Comparison of ENCODE assay signal across 8 mouse cellular contexts in the genomic region with DNA sequence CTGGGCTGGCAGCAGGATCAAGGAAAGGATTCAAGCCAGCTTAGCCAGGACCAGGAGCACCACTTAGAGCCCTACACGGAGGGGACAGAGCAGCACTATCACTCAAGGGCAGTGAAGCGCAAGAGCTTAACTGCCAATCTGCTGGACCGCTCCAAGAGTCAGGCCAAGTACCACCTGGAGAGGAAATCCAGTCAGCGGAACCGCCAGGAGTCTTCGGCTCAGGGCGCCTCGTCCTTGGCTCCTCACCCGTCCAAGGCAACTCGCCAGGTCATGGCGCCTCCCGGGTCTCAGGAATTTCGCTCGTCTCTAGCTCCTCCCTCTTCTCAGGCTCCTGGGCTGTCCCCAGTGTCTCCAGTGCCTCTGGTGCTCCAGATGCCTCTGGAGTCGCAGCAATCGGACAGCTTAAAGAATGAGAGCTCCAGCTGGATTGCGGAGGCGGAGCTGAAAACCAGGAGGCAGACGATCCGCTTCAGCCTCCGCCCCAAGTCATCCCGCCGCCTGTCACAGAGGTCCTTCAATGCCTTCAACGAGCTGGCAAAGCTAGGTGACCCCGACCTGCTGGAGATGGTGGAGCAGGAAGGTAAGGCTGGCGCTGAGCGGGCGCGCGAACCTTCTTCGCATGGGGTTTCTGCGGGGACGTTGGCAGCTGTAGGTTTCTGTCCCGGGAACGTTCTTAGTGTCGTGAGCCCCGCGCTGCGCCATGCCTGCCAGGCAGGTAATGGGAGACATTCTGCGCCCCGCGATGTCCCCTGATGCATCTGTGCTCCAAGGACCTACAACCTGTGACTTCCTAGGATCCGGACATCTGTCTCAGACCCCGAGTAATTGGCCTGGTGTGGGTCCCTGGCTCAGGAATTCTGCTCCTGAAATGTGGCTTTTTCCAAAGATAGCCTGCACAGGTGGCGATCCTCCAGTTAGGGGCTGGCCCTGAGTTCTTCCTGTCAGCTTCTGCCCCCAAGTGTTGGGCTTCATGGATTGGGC. TPM values are rescaled to one million over a fixed set of nuclear protein-coding genes. Genes with fewer than 3 reads are reported as not detected.
DNase-seq lines count a peak whose midpoint lies in the region; ATAC-seq lines count a peak whose summit lies in the region.

Ano5 (plus strand) TSS at position 359 of the 981 bp plus-strand sequence.

- H3K4me2 ChIP-seq in midbrain, embryonic 12.5 days (replicated peaks) = peak within 1 kb of the TSS; percentile 89

- no peaks in the 10 kb centered on the region for H3K9me3 ChIP-seq in midbrain, embryonic 12.5 days

- no peaks in the 10 kb centered on the region for H3K36me3 ChIP-seq in midbrain, embryonic 12.5 days

- peak within 1 kb of the TSS; percentile 53 for H3K4me3 ChIP-seq in midbrain, embryonic 12.5 days

- H3K27ac ChIP-seq in midbrain, embryonic 12.5 days (replicated peaks) = no peak within 1 kb of the TSS

- WGBS in midbrain, embryonic 12.5 days = 3% methylated on average over 45 of the region's 45 CpGs

- intact Hi-C loops in gastrocnemius, postnatal 36 days (cut with DNase I) = no loop called here
- intact Hi-C loops in left cerebral cortex, postnatal 36 days (cut with DNase I) = no loop called here

- H3K9ac ChIP-seq in midbrain, embryonic 12.5 days (replicated peaks) = peak within 1 kb of the TSS; percentile 52

- H3K27me3 ChIP-seq in midbrain, embryonic 12.5 days = peaks cover 19% of the 10 kb centered on the region

- ATAC-seq in midbrain, embryonic 12.5 days (ENCODE audit: low FRiP score, low read depth) = peak; percentile 86

- DNase-seq in adrenal gland, adult 2 months = peak; percentile 34
- peak; percentile 20 for DNase-seq in embryo, embryonic 11.5 days (ENCODE audit: low read depth, low spot score)
- peak; percentile 65 to 70 for DNase-seq in gastrocnemius, postnatal 36 days
- peak; percentile 79 for DNase-seq in kidney, adult 18-20 months
- DNase-seq in left cerebral cortex, postnatal 36 days (ENCODE audit: low spot score in 2 of 2) = peak; percentile 17 to 23
- peak; percentile 78 for DNase-seq in skeletal muscle tissue, adult 2 months (ENCODE audit: low read depth, low spot score)
- no peak for DNase-seq in adipocyte (ENCODE audit: low spot score)

- H3K4me1 ChIP-seq in midbrain, embryonic 12.5 days = no peaks in the 10 kb centered on the region

RNA-seq across cellular contexts. Expression of gene Ano5, which starts in this region (rescaled TPM):
- under 1 TPM; 0.29 to 0.41 TPM for total RNA-seq in adrenal gland, adult 2 months (2021)
- polyA plus RNA-seq in adrenal gland, adult 2 months (2012; rRNA removed) = 0.02 and 0.03 TPM in 2 replicates
- 100 to 1,000 TPM; 106 to 109 TPM for total RNA-seq in gastrocnemius, postnatal 36 days (2021)
- total RNA-seq in left cerebral cortex, postnatal 36 days (2021) = under 1 TPM; 0.49 to 0.68 TPM
- polyA plus RNA-seq in midbrain, embryonic 12.5 days (2016; fragmentation: Nextera tagmentation; extraction: Ambion mirVana) = 0.45 and 0.50 TPM in 2 replicates

Comparison
In these comparisons a context has a peak if more than half of its experiments do, and no peak if none do; other contexts are left out.
1. RNA of gene Ano5 (total RNA-seq): 106 to 109 TPM in gastrocnemius, postnatal 36 days; 0.49 to 0.68 TPM in left cerebral cortex, postnatal 36 days and 0.29 to 0.41 TPM in adrenal gland, adult 2 months; every median in the first group is over 10 times any median in the second.
2. Peak in DNase-seq in adrenal gland, adult 2 months; RNA of the gene not detected or under 1 TPM.
3. Peak in DNase-seq in left cerebral cortex, postnatal 36 days; RNA of the gene not detected or under 1 TPM.
4. Peak in ATAC-seq, H3K4me3 ChIP-seq, H3K9ac ChIP-seq and H3K4me2 ChIP-seq in midbrain, embryonic 12.5 days; RNA of the gene not detected or under 1 TPM.